Mouse (Mus musculus) kidney, postnatal 25 days (tissue): Measurements from ENCODE around the gene Hist1h2bk.

ENCODE experiments used
- DNase-seq, 2 experiments: peaks; one replicate each; pipeline ENCODE4 v3.0.0; 2021; ENCODE audit warnings: mixed read lengths in 2 of 2

Hist1h2bk gene

DNA sequence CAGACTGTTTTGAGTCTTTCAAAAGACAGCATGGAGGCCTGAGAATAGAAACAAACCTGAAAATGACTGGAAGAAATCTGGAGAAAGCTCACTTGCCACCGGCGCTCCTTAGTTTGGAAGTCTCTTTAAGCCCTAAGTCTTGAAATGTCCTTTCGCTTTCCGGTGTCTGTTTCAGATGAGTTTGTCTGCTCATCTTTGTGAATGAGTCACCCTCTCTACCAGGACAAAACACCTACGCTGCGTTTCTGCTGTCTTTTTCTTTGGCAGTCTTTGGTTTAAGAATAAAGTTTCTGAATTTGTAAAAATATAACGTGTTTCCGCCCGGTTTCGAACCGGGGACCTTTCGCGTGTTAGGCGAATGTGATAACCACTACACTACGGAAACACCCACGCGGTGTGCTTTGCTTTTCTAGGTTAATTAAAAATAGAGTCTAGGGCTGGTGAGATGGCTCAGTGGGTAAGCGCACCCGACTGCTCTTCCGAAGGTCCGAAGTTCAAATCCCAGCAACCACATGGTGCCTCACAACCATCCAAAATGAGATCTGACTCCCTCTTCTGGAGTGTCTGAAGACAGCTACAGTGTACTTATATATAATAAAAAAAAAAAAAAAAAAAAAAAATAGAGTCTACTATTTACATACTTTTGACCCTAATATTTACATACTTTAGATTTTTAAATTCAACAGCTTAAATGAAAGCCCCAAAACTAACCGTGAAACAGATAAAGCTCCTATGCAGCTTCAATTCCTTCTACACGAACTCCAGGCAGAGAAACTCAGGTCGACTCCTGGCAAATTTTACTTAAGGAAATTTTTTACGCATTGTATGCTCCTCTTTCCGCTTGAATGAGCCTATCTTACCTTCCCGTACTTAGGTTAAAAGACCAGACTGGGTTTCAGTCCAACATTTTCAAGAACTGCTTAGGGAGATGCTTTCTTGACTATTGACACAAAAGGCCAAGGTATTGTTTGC, 19.9 kb upstream of the Hist1h2bk start:
- peak; percentile 59 to 76 for DNase-seq

- no peak for DNase-seq
Observed at GRCm38 (mm10) chr13:22019934-22020835, 15.5 kb upstream of the Hist1h2bk start.

GRCm38 (mm10) chr13:22020901-22021339, 14.8 kb upstream of the Hist1h2bk start:
- DNase-seq, result peak; percentile 59 to 68

DNA sequence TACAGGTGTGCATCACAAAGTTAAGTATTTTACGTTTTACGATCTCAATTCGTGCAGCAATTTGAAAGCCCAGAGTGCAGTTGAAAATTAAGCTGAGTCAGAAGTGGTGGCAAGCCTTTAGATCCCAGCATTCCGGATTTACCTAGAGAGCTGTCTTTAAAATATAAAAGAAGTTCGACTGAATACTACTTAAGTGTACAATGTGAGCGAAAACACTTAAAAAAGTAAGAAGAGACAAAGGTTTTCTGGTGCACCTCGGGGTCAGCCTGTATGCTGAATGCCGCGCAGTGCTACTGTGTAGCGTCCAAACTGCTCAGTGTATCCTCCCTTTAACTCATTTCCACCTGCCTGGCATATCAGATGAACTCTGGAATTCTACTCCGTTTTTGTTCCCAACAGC, 14.1 kb upstream of the Hist1h2bk start:
- DNase-seq, result no peak

GRCm38 (mm10) chr13:22022241-22022640, 13.4 kb upstream of the Hist1h2bk start:
- peak; percentile 82 to 84 for DNase-seq

GRCm38 (mm10) chr13:22026058-22027031, 9.3 kb upstream of the Hist1h2bk start:
- peak; percentile 81 to 87 for DNase-seq

- peak; percentile 92 to 96 for DNase-seq
Observed at GRCm38 (mm10) chr13:22028673-22029460, 6.8 kb upstream of the Hist1h2bk start.

GRCm38 (mm10) chr13:22029928-22030327, 5.7 kb upstream of the Hist1h2bk start:
- DNase-seq, result peak in 1 of 2 experiments; percentile 36

DNA sequence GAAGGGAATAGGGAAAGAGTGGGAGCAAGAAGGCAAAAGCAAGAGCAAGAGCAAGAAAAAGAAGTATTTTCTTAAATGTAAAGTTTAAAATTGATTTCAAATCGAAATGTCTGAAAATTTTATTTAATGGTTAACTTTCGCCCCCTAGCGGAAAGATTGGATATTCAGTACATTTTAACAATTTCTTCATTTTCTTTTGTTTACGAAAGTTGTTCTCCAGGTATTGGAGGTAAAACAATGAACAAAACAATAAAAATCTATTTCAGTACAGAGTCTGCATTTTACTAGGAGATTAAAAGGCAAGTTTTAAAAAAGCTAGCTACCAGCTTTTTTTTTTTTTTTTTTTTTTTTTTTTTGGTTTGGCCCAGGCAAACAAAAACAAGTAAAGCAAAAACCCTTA, 5.2 kb upstream of the Hist1h2bk start:
- DNase-seq, result no peak

- DNase-seq, result no peak
Observed at GRCm38 (mm10) chr13:22033741-22034442, 1.8 kb upstream of the Hist1h2bk start.

DNA sequence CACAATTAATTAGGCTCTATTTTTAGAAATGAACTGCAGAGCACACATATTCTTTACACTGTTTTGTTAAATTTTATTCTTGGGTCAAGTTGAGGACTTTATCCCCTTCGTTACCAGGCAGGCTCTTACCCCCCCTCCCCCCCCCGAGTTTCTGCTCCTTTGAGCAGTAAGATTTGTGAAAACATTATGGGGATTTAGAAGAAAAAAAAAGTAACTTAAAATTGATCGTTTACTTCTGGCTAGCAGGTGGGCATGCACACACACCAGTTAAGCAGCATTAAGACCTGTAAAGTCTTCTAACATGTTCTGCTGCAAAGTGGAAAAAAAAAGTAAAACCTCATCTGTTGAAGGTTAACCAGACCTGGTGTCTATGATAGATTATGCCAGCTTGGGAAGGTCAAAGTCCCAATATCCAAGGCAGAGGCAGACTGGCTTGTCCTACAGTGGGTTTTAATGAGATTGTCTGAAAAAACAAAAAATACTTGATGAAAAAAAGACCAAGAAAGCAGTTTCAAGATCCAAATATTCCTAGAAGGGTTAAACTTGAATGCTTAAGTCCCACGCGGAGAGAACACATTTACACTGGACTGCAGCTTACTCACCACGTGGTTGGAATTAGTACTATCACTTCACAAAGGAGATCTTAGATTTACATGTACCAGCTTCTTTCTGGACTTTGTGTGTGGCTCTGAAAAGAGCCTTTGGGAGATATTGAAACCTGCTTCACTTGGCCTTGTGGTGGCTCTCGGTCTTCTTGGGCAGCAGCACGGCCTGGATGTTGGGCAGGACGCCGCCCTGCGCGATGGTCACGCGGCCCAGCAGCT, 1.0 kb upstream of the Hist1h2bk start:
- DNase-seq, result peak; percentile 38 to 43

- DNase-seq, result no peak
Observed at GRCm38 (mm10) chr13:22036149-22036956, 683 bp downstream of the Hist1h2bk start.

GRCm38 (mm10) chr13:22036986-22037385, 1.3 kb downstream of the Hist1h2bk start:
- DNase-seq, result no peak

DNA sequence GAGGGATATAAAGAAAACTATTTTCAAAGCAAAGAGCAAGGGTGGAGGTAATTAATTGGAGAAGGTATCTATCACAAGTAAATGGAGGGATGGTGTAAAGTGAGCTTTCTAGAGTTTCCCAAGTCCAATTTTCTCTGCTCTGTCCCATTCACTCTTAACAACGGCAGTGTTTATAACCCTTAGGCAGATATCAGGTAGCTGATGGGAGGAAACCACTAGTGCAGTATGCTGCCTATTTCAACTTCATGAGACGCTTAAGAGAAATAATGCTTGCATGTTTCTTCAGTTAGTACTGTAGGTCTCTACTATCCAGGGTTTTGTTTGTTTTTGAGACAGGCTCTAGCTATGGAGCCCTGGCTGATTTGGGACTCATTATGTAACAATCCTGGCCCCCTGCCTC, 1.7 kb downstream of the Hist1h2bk start:
- no peak for DNase-seq

GRCm38 (mm10) chr13:22039364-22039763, 3.7 kb downstream of the Hist1h2bk start:
- no peak for DNase-seq

DNA sequence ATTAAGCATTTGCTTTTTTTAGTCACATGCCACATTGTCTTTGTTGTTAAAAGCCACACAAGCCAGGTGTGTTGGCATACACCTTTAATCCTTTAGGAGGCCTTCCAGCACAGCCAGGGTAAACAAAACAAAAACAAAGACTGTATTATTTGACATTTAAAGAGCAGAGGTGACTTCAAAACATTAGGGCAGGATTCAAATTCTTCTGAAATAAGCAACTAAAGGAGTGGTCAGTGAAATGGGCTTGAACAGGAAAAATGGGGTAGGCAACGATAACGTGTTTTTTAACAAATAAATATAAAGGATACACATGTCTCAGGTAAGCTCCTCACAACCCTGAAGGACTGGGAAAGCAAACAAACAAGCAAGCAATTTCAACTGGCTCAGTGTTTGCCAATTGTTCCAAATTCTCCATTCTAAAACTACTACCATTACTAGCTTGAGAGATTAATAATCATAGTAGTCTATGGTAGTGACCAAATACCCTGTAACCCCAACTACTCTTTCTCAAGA, 4.3 kb downstream of the Hist1h2bk start:
- DNase-seq, result no peak

DNA sequence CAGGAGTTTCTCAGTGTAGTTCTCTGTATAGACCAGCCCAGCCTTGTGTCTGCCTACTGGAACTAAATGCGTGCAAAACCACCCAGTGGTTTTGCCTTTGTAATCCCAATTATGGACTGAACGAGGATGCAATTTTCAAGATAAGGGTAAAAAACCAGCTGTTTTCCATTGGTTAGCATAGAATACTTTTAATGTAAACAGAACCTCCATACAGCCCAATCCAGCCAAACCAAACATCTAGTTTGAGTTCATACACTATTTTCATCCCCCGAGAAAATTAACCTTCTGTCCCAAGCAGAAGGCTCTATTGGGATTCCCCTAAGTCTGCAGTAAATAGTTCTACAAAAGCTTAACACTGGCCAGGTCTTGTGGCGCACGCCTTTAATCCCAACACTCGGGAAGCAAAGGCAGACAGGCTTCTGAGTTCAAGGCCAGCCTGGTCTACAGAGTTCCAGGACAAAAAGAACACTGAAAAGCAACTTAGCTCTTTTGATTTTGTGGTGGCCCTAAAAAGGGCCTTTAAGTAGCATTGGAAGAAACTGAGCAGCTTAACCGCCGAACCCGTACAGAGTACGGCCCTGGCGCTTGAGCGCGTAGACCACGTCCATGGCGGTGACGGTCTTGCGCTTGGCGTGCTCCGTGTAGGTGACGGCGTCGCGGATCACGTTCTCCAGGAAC, 4.9 kb downstream of the Hist1h2bk start:
- no peak for DNase-seq

GRCm38 (mm10) chr13:22041142-22041536, 5.5 kb downstream of the Hist1h2bk start, which contains the start of gene Hist1h4i:
Hist1h4i (minus strand) TSS chr13:22041362.
- peak; percentile 95 to 96 for DNase-seq
